Mouse (Mus musculus): Measurements from ENCODE around the gene Trappc12. TPM values are rescaled to one million over a fixed set of nuclear protein-coding genes. Genes with fewer than 3 reads are reported as not detected.
A peak's percentile ranks its signal among the peaks of the same experiment; 100 is the strongest.

Gene Trappc12
- 28.5 and 30.5 TPM in 2 replicates for polyA plus RNA-seq (2016; fragmentation: Nextera tagmentation; extraction: Ambion mirVana)

- peak within 1 kb of the TSS; percentile 84 for H3K4me2 ChIP-seq
- no peaks in the 10 kb centered on the region for H3K9me3 ChIP-seq (replicated peaks)
- peak within 1 kb of the TSS; percentile 93 for H3K4me3 ChIP-seq
- H3K4me1 ChIP-seq: peaks cover 58% of the 10 kb centered on the region
- WGBS (ENCODE audit: insufficient replicate concordance): under 1% methylated on average over 41 of the region's 41 CpGs
- ATAC-seq: peak; percentile 86
- peak within 1 kb of the TSS; percentile 87 for H3K9ac ChIP-seq
- H3K27ac ChIP-seq: peak within 1 kb of the TSS; percentile 80
- H3K36me3 ChIP-seq: peaks cover 23% of the 10 kb centered on the region
- no peaks in the 10 kb centered on the region for H3K27me3 ChIP-seq (replicated peaks)
Observed at GRCm38 (mm10) chr12:28750021-28750633, at the start of gene Trappc12. Gene Trappc12 (minus strand): TSS chr12:28750472.

GRCm38 (mm10) chr12:28799798-28800411 is 49.6 kb upstream of the Trappc12 start:
- H3K4me3 ChIP-seq: no peak overlapping the region
- 67% methylated on average over 11 of the region's 11 CpGs for WGBS (ENCODE audit: insufficient replicate concordance)

GRCm38 (mm10) chr12:28796881-28797420 is 46.7 kb upstream of the Trappc12 start:
- Histone ChIP-seq H3K4me2 (no peak overlapping the region), H3K27me3 (replicated peaks) (no peaks in the 10 kb centered on the region), H3K9ac (no peak overlapping the region), H3K4me1 (peaks cover 12% of the 10 kb centered on the region), H3K27ac (no peak overlapping the region), H3K4me3 (no peak overlapping the region), H3K9me3 (replicated peaks) (no peaks in the 10 kb centered on the region; the same call in 1 of the 2 replicates), H3K36me3 (peaks cover 4% of the 10 kb centered on the region)
- ATAC-seq: no peak

More at GRCm38 (mm10) chr12:28799798-28800411, 49.6 kb upstream of the Trappc12 start:
- no peak for ATAC-seq
- H3K27ac ChIP-seq: no peak overlapping the region
- peaks cover 4% of the 10 kb centered on the region for H3K36me3 ChIP-seq
- no peaks in the 10 kb centered on the region for H3K27me3 ChIP-seq (replicated peaks)
- H3K9ac ChIP-seq: no peak overlapping the region
- no peak overlapping the region for H3K4me2 ChIP-seq
- peaks cover 37% of the 10 kb centered on the region for H3K4me1 ChIP-seq
- H3K9me3 ChIP-seq (replicated peaks): no peaks in the 10 kb centered on the region; the same call in 1 of the 2 replicates

GRCm38 (mm10) chr12:28795041-28795440 is 44.8 kb upstream of the Trappc12 start:
- peaks cover 4% of the 10 kb centered on the region for H3K36me3 ChIP-seq
- H3K9me3 ChIP-seq (replicated peaks): no peaks in the 10 kb centered on the region; the same call in 1 of the 2 replicates
- no peak overlapping the region for H3K4me3 ChIP-seq
- H3K4me2 ChIP-seq: no peak overlapping the region
- peaks cover 5% of the 10 kb centered on the region for H3K4me1 ChIP-seq
- no peak overlapping the region for H3K9ac ChIP-seq
- H3K27ac ChIP-seq: no peak overlapping the region
- no peak for ATAC-seq
- H3K27me3 ChIP-seq (replicated peaks): no peaks in the 10 kb centered on the region
- 80% methylated on average over 3 of the region's 3 CpGs for WGBS (ENCODE audit: insufficient replicate concordance)

GRCm38 (mm10) chr12:28793715-28794114 is 43.4 kb upstream of the Trappc12 start:
- Histone ChIP-seq H3K27me3 (replicated peaks) (no peaks in the 10 kb centered on the region), H3K4me2 (no peak overlapping the region), H3K27ac (no peak overlapping the region), H3K9me3 (replicated peaks) (no peaks in the 10 kb centered on the region; the same call in 1 of the 2 replicates), H3K4me1 (no peaks in the 10 kb centered on the region), H3K9ac (no peak overlapping the region), H3K4me3 (no peak overlapping the region), H3K36me3 (peaks cover 4% of the 10 kb centered on the region)
- 58% methylated on average over 2 of the region's 2 CpGs for WGBS (ENCODE audit: insufficient replicate concordance)
- ATAC-seq: no peak

GRCm38 (mm10) chr12:28792613-28793012 is 42.3 kb upstream of the Trappc12 start:
- Histone ChIP-seq H3K9ac (no peak overlapping the region), H3K27ac (no peak overlapping the region), H3K36me3 (no peaks in the 10 kb centered on the region), H3K9me3 (replicated peaks) (no peaks in the 10 kb centered on the region), H3K27me3 (replicated peaks) (no peaks in the 10 kb centered on the region), H3K4me3 (no peak overlapping the region), H3K4me2 (no peak overlapping the region), H3K4me1 (no peaks in the 10 kb centered on the region)
- no peak for ATAC-seq
- WGBS (ENCODE audit: insufficient replicate concordance): 86% methylated on average over 3 of the region's 3 CpGs

GRCm38 (mm10) chr12:28786310-28786709 is 36.0 kb upstream of the Trappc12 start:
- H3K9ac ChIP-seq: no peak overlapping the region
- peaks cover 8% of the 10 kb centered on the region; the same call in 1 of the 2 replicates for H3K4me1 ChIP-seq
- H3K36me3 ChIP-seq: no peaks in the 10 kb centered on the region
- no peaks in the 10 kb centered on the region for H3K27me3 ChIP-seq (replicated peaks)
- no peak overlapping the region for H3K27ac ChIP-seq
- ATAC-seq: no peak
- H3K4me2 ChIP-seq: no peak overlapping the region
- WGBS (ENCODE audit: insufficient replicate concordance): 81% methylated on average over 6 of the region's 6 CpGs
- H3K4me3 ChIP-seq: no peak overlapping the region
- H3K9me3 ChIP-seq (replicated peaks): no peaks in the 10 kb centered on the region

GRCm38 (mm10) chr12:28785299-28785698 is 35.0 kb upstream of the Trappc12 start:
- no peaks in the 10 kb centered on the region for H3K36me3 ChIP-seq
- H3K4me1 ChIP-seq: peaks cover 8% of the 10 kb centered on the region; the same call in 1 of the 2 replicates
- H3K4me2 ChIP-seq: no peak overlapping the region
- 42% methylated on average over 1 of the region's 1 CpGs for WGBS (ENCODE audit: insufficient replicate concordance)
- no peak overlapping the region for H3K9ac ChIP-seq
- no peak overlapping the region for H3K27ac ChIP-seq
- H3K4me3 ChIP-seq: no peak overlapping the region
- no peaks in the 10 kb centered on the region for H3K27me3 ChIP-seq (replicated peaks)
- ATAC-seq: no peak
- H3K9me3 ChIP-seq (replicated peaks): no peaks in the 10 kb centered on the region

- H3K4me1 ChIP-seq: peaks cover 8% of the 10 kb centered on the region; the same call in 1 of the 2 replicates
- ATAC-seq: no peak
- no peaks in the 10 kb centered on the region for H3K9me3 ChIP-seq (replicated peaks)
- no peak overlapping the region for H3K9ac ChIP-seq
- H3K4me2 ChIP-seq: no peak overlapping the region
- H3K36me3 ChIP-seq: no peaks in the 10 kb centered on the region
- 72% methylated on average over 8 of the region's 8 CpGs for WGBS (ENCODE audit: insufficient replicate concordance)
- H3K27ac ChIP-seq: no peak overlapping the region
- H3K27me3 ChIP-seq (replicated peaks): no peaks in the 10 kb centered on the region
- H3K4me3 ChIP-seq: no peak overlapping the region
Observed at GRCm38 (mm10) chr12:28784864-28785263, 34.6 kb upstream of the Trappc12 start.

GRCm38 (mm10) chr12:28784355-28784754 is 34.1 kb upstream of the Trappc12 start:
- H3K27me3 ChIP-seq (replicated peaks): no peaks in the 10 kb centered on the region
- no peak overlapping the region for H3K9ac ChIP-seq
- no peaks in the 10 kb centered on the region for H3K9me3 ChIP-seq (replicated peaks)
- H3K36me3 ChIP-seq: no peaks in the 10 kb centered on the region
- H3K4me1 ChIP-seq: peaks cover 8% of the 10 kb centered on the region; the same call in 1 of the 2 replicates
- no peak overlapping the region for H3K27ac ChIP-seq
- ATAC-seq: no peak
- H3K4me3 ChIP-seq: no peak overlapping the region
- 42% methylated on average over 4 of the region's 4 CpGs for WGBS (ENCODE audit: insufficient replicate concordance)
- no peak overlapping the region for H3K4me2 ChIP-seq

- H3K9ac ChIP-seq: no peak overlapping the region
- no peak for ATAC-seq
- no peak overlapping the region for H3K27ac ChIP-seq
- WGBS (ENCODE audit: insufficient replicate concordance): 87% methylated on average over 3 of the region's 3 CpGs
- H3K27me3 ChIP-seq (replicated peaks): no peaks in the 10 kb centered on the region
- H3K9me3 ChIP-seq (replicated peaks): no peaks in the 10 kb centered on the region
- no peak overlapping the region for H3K4me3 ChIP-seq
- H3K4me2 ChIP-seq: no peak overlapping the region
- no peaks in the 10 kb centered on the region for H3K36me3 ChIP-seq
- peaks cover 14% of the 10 kb centered on the region for H3K4me1 ChIP-seq
Observed at GRCm38 (mm10) chr12:28782637-28783036, 32.4 kb upstream of the Trappc12 start.

- Histone ChIP-seq H3K9me3 (replicated peaks) (no peaks in the 10 kb centered on the region), H3K27ac (no peak overlapping the region), H3K27me3 (replicated peaks) (no peaks in the 10 kb centered on the region), H3K9ac (no peak overlapping the region), H3K36me3 (no peaks in the 10 kb centered on the region), H3K4me2 (no peak overlapping the region), H3K4me3 (no peak overlapping the region), H3K4me1 (peaks cover 14% of the 10 kb centered on the region)
- 83% methylated on average over 7 of the region's 7 CpGs for WGBS (ENCODE audit: insufficient replicate concordance)
- ATAC-seq: no peak
Observed at GRCm38 (mm10) chr12:28780180-28780579, 29.9 kb upstream of the Trappc12 start.

Measured in liver, embryonic 12.5 days (tissue).